Mouse (Mus musculus) bone marrow, adult 2 months (tissue): ENCODE data around the gene Kyat3. TPM values are rescaled to one million over a fixed set of nuclear protein-coding genes. Genes with fewer than 3 reads are reported as not detected.

ENCODE experiments used
- H3K27ac ChIP-seq: fragments of 200-500 bp; 2 replicates; pipeline ENCODE4 v1.5.1; 2012; ENCODE audit warnings: low read depth, mild to moderate bottlenecking, control low read depth, inconsistent platforms, low read length; ENCODE audit not compliant: control insufficient read depth, poor library complexity, insufficient read depth
- H3K4me1 ChIP-seq: fragments of 200-500 bp; 2 replicates; pipeline ENCODE4 v1.6.1; 2011; ENCODE audit warnings: low read length; ENCODE audit not compliant: control insufficient read depth, insufficient read depth
- H3K4me3 ChIP-seq: fragments of 200-500 bp; replicated peaks from 2 replicates; pipeline ENCODE3; 2011; ENCODE audit warnings: mild to moderate bottlenecking, low read depth, low read length, control low read depth; ENCODE audit not compliant: control insufficient read depth
- CTCF ChIP-seq: fragments of 200-500 bp; IDR thresholded peaks from 2 replicates; pipeline ENCODE4 v1.5.1; 2011; ENCODE audit warnings: low read length, control low read depth; ENCODE audit not compliant: control insufficient read depth, insufficient read depth
- POLR2A ChIP-seq: fragments of 200-500 bp; IDR thresholded peaks from 2 replicates; pipeline ENCODE4 v1.6.1; 2011; ENCODE audit warnings: low read depth, mild to moderate bottlenecking, control low read depth, low read length, borderline replicate concordance; ENCODE audit not compliant: control insufficient read depth
- WGBS: fragments of 180-500 bp; shearing (Covaris S2); methylation state at CpG from one replicate; pipeline ENCODE4 v1.1.7; 2018; 5-methylcytosine and 5-hydroxymethylcytosine counted together
- polyA plus RNA-seq: library from polyadenylated mRNA; stranded (reverse); fragments of >200 nt; gene quantifications from 2 replicates; pipeline ENCODE4 v1.2.4, GENCODE M21; 2011; ENCODE audit warnings: low replicate concordance; ENCODE audit not compliant: missing spikeins, insufficient read depth, insufficient read length

Kyat3 gene
- polyA plus RNA-seq, 1 experiment = 3.4 TPM

DNA sequence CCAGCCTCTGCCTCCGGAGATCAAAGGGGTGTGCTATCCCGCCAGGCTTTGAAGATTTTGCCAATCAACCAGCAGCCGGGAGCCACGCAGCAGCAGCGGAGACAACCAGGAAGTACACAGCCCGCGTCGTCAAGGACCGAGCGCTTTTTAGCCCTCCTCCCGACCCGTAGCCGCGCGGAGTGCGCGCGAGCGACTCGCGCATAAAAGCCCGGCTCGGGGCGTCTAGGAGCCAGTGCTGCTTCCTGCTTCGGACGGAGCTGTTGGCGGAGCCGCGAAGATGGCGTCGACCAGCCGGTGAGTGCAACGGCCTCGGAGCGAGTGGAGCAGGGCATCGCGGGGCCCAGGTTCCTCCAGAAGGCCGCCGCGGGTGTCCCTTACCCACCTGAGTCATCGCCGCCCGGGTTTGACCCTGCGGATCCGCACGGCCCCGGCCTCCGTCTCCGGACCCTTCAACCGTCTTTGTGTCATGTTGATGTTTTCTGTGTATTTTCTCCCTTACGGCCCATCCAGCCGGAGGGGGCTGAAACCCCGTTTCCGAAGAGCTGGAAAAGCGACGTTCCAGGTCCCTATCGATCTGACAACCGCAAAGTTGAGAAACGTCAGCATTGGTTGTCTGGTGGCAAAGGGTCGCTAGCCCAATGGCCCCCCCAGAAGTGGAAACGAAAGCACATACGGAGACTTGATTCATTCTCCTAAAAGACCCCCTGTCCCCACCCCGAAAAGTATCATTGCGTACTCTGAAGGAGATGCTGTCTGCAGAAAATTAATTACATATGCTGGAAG lies 64.3 kb downstream of the Kyat3 start, which contains the start of gene Gtf2b:
Gene Gtf2b (plus strand): TSS at position 51 of the 783 bp plus-strand sequence.
- TF ChIP-seq CTCF (peak; percentile 4; the same call in 1 of the 2 replicates), POLR2A (peak; percentile 99)
- Histone ChIP-seq H3K4me3 (peak within 1 kb of the TSS; percentile 96), H3K27ac (peak within 1 kb of the TSS; percentile 89), H3K4me1 (peaks cover 2% of the 10 kb centered on the region)
- under 1% methylated on average over 64 of the region's 64 CpGs for WGBS

- Histone ChIP-seq H3K27ac (no peak overlapping the region), H3K4me1 (peaks cover 2% of the 10 kb centered on the region), H3K4me3 (peak overlapping the region; percentile 96)
- 1% methylated on average over 10 of the region's 10 CpGs for WGBS
- TF ChIP-seq POLR2A = no peak
- TF ChIP-seq CTCF = no peak
Observed at GRCm38 (mm10) chr3:142765778-142766165, 64.9 kb downstream of the Kyat3 start.

DNA sequence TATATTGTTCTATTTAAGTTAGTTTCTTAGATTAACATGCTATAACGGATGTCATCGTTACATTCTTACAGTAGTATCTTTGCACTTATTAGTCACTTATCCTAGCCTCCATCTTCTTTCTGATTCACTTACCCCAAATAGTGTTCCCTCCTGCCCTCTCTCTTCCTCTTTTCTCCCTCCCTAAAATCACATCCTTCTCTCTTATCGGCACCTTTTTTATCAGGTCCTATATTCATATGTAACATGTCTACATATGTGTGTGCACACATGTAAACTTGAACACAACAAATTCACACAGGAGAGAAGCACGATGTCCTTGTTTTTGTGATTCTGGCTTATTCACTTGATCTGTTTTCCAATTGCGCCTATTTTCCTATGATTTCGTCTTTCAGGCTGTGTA lies 67.6 kb downstream of the Kyat3 start:
- TF ChIP-seq CTCF (no peak), POLR2A (no peak)
- peaks cover 2% of the 10 kb centered on the region for H3K4me1 ChIP-seq
- H3K27ac ChIP-seq = no peak overlapping the region
- no peak overlapping the region for H3K4me3 ChIP-seq
- 73% methylated on average over 6 of the region's 6 CpGs for WGBS

- WGBS = 59% methylated on average over 1 of the region's 1 CpGs
- H3K4me3 ChIP-seq = no peak overlapping the region
- H3K4me1 ChIP-seq = peaks cover 2% of the 10 kb centered on the region
- TF ChIP-seq POLR2A (no peak), CTCF (no peak)
- H3K27ac ChIP-seq = no peak overlapping the region
Observed at GRCm38 (mm10) chr3:142770518-142770917, 69.7 kb downstream of the Kyat3 start.

DNA sequence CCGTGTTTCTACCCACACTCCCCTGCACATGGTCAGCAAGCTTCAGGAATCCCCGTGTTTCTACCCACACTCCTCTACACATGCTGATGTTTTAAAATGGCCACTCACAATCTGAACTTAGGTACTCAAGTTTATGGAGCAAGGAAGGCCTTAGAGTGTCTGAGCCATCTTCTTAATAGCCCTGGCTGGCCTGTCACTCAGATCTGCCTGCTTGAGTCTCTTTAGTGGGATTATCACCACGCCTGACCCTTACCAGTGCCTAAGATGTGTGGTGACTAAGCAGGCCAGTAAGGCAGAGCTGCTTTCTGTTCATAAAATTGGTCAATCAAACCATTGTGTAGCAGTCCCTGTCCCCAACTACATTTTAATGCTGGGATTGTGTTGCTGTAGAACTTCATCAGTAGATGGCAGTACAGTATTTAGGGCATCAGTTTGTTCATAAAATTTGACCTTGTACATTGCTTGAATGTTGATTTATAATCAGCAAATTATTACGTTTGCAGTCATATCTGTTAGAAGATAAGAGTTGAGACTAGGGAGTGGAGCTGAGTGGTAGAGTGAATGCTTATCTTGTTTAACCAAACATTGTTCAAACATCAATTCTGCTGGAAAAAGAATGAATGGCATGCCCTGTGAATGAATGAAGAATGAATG lies 72.8 kb downstream of the Kyat3 start:
- H3K27ac ChIP-seq = no peak overlapping the region
- TF ChIP-seq CTCF (no peak), POLR2A (no peak)

GRCm38 (mm10) chr3:142777227-142777626 lies 76.4 kb downstream of the Kyat3 start:
- 62% methylated on average over 3 of the region's 3 CpGs for WGBS
- H3K27ac ChIP-seq = no peak overlapping the region
- no peak overlapping the region for H3K4me3 ChIP-seq
- TF ChIP-seq CTCF (no peak), POLR2A (no peak)
- no peaks in the 10 kb centered on the region for H3K4me1 ChIP-seq

More for the DNA sequence above, 72.8 kb downstream of the Kyat3 start:
- Histone ChIP-seq H3K4me3 (no peak overlapping the region), H3K4me1 (no peaks in the 10 kb centered on the region)
- WGBS = 70% methylated on average over 4 of the region's 4 CpGs

GRCm38 (mm10) chr3:142786423-142787072 lies 85.7 kb downstream of the Kyat3 start:
- 93% methylated on average over 2 of the region's 2 CpGs for WGBS
- no peak overlapping the region for H3K27ac ChIP-seq
- H3K4me1 ChIP-seq = no peaks in the 10 kb centered on the region
- H3K4me3 ChIP-seq = no peak overlapping the region
- TF ChIP-seq CTCF = no peak
- TF ChIP-seq POLR2A = no peak

GRCm38 (mm10) chr3:142795587-142795986 lies 94.7 kb downstream of the Kyat3 start:
- no peaks in the 10 kb centered on the region for H3K4me1 ChIP-seq
- H3K27ac ChIP-seq = no peak overlapping the region
- no peak overlapping the region for H3K4me3 ChIP-seq
- 86% methylated on average over 3 of the region's 3 CpGs for WGBS
- no peak for TF ChIP-seq POLR2A
- TF ChIP-seq CTCF = no peak

Other genes starting within 250 kb of the Kyat3 start
- gene Gbp5, start 207.1 kb upstream of the Kyat3 start, polyA plus RNA-seq = 0.74 and 2.4 TPM in 2 replicates
- gene Gbp7, start 170.7 kb upstream of the Kyat3 start, polyA plus RNA-seq = 6.8 TPM in 2 replicates
- gene Gbp3, start 141.0 kb upstream of the Kyat3 start, polyA plus RNA-seq = 7.0 and 8.3 TPM in 2 replicates
- not detected in 2 replicates for gene Gbp2b, start 106.2 kb upstream of the Kyat3 start, polyA plus RNA-seq
- gene Gbp2, start 80.4 kb upstream of the Kyat3 start, polyA plus RNA-seq = 2.6 and 5.2 TPM in 2 replicates
- 15.2 and 17.4 TPM in 2 replicates for gene Gtf2b, start 64.0 kb downstream of the Kyat3 start, polyA plus RNA-seq
- gene Pkn2, start 181.0 kb downstream of the Kyat3 start, polyA plus RNA-seq = 28.6 and 35.2 TPM in 2 replicates